Mouse (Mus musculus) embryonic facial prominence, embryonic 10.5 days (tissue): ENCODE results near the gene Zfp239. TPM values are rescaled to one million over a fixed set of nuclear protein-coding genes. Genes with fewer than 3 reads are reported as not detected.
"Not testable (repeated sequence)": the region's sequence is repeated elsewhere in the genome, so short reads cannot be mapped to it uniquely, and the experiment has no call there.

Source experiments
- DNase-seq: peaks from one replicate; pipeline ENCODE4 v3.0.0-alpha.2; 2017; ENCODE audit warnings: low spot score
- H3K27ac ChIP-seq: fragments of 300-500 bp; sonication (generic); replicated peaks from 2 replicates; pipeline ENCODE4 v1.5.1; 2016; ENCODE audit warnings: mild to moderate bottlenecking
- H3K27me3 ChIP-seq: fragments of 300-500 bp; sonication (generic); replicated peaks from 2 replicates; pipeline ENCODE4 v1.6.1; 2016; ENCODE audit warnings: low read depth, mild to moderate bottlenecking; ENCODE audit not compliant: poor library complexity, severe bottlenecking
- H3K36me3 ChIP-seq: fragments of 300-500 bp; sonication (generic); replicated peaks from 2 replicates; pipeline ENCODE4 v1.6.1; 2016; ENCODE audit warnings: mild to moderate bottlenecking, moderate library complexity
- H3K4me1 ChIP-seq: fragments of 300-500 bp; sonication (generic); 2 replicates; pipeline ENCODE4 v1.6.1; 2016
- H3K4me3 ChIP-seq: fragments of 300-500 bp; sonication (generic); 2 replicates; pipeline ENCODE4 v1.5.1; 2016; ENCODE audit warnings: mild to moderate bottlenecking, moderate library complexity
- H3K9me3 ChIP-seq: fragments of 300-500 bp; sonication (generic); 2 replicates; pipeline ENCODE4 v1.6.1; 2016; ENCODE audit warnings: mild to moderate bottlenecking
- WGBS: fragments of 180-500 bp; shearing (Covaris S2); methylation state at CpG from one replicate; pipeline ENCODE4 v1.1.7; 2016; 5-methylcytosine and 5-hydroxymethylcytosine counted together
- polyA plus RNA-seq: library from polyadenylated mRNA; unstranded; fragments of >200 nt; fragmentation: Nextera tagmentation; extraction: Ambion mirVana; gene quantifications from 2 replicates; pipeline ENCODE4 v1.2.1, GENCODE M21; 2016

Zfp239 gene
- polyA plus RNA-seq, 1 experiment from 2014 or later: 13.1 TPM

DNA sequence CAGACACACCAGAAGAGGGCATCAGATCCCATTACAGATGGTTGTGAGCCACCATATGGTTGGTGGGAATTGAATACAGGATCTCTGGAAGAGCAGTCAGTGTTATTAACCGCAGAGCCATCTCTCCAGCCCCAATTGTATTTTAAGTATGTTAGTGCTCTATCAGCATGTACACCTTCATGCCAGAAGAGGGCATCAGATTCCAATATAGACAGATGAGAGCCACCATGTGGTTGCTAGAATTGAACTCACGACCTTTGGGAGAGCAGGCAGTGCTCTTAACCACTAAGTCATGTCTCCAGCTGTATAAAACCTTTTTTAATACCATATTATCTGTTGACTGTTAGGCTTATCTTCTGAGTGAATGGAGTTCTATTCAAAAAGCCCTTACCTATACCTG, 10.2 kb upstream of the Zfp239 start:
- Histone ChIP-seq H3K9me3 (no peaks in the 10 kb centered on the region), H3K4me3 (no peak overlapping the region), H3K4me1 (no peaks in the 10 kb centered on the region), H3K27me3 (no peaks in the 10 kb centered on the region), H3K27ac (no peak overlapping the region), H3K36me3 (peaks cover 33% of the 10 kb centered on the region)
- DNase-seq: no peak
- 60% methylated on average over 2 of the region's 2 CpGs for WGBS

DNA sequence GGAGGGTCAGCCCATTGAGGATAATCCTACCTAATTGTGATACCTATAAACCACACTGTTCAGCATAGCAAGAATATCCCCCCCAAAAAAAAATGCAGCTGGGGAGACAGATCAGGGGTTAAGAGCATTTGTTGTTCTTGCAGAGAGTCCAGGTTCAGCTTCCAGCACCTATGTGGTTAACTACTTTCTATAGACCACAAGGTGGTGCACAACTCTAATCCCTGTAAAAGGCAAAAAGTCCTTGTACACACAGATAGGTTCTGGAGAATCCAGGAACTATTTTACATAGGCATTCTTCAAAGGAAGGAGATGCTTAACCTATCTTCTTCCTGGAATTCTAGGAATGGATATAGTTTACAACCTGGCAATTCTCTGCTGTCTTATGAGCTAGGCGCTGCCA, 3.9 kb upstream of the Zfp239 start:
- 84% methylated on average over 1 of the region's 1 CpGs for WGBS
- Histone ChIP-seq H3K9me3 (no peaks in the 10 kb centered on the region), H3K4me1 (no peaks in the 10 kb centered on the region), H3K27ac (no peak overlapping the region), H3K36me3 (no peaks in the 10 kb centered on the region), H3K4me3 (no peak overlapping the region), H3K27me3 (no peaks in the 10 kb centered on the region)
- DNase-seq: no peak

GRCm38 (mm10) chr6:117862465-117862864, 565 bp downstream of the Zfp239 start:
- H3K27me3 ChIP-seq: no peaks in the 10 kb centered on the region
- H3K4me3 ChIP-seq: peak overlapping the region; percentile 72
- DNase-seq: no peak
- H3K27ac ChIP-seq: peak overlapping the region; percentile 82; the same call in 1 of the 2 replicates
- WGBS: 75% methylated on average over 8 of the region's 8 CpGs
- H3K9me3 ChIP-seq: no peaks in the 10 kb centered on the region
- H3K4me1 ChIP-seq: peaks cover 6% of the 10 kb centered on the region
- no peaks in the 10 kb centered on the region; the same call in 1 of the 2 replicates for H3K36me3 ChIP-seq

- 3% methylated on average over 26 of the region's 26 CpGs for WGBS
- Histone ChIP-seq H3K4me1 (peaks cover 6% of the 10 kb centered on the region), H3K9me3 (no peaks in the 10 kb centered on the region), H3K27me3 (no peaks in the 10 kb centered on the region), H3K4me3 (peak overlapping the region; percentile 72), H3K27ac (peak overlapping the region; percentile 82), H3K36me3 (no peaks in the 10 kb centered on the region; the same call in 1 of the 2 replicates)
- peak; percentile 79 for DNase-seq
Measured at GRCm38 (mm10) chr6:117862899-117863620, 1.2 kb downstream of the Zfp239 start.

GRCm38 (mm10) chr6:117863751-117864150, 1.9 kb downstream of the Zfp239 start:
- Histone ChIP-seq H3K9me3 (no peaks in the 10 kb centered on the region), H3K27ac (0 out of 2 replicates have a peak overlapping the region, but pooled peaks have one; percentile 82), H3K27me3 (no peaks in the 10 kb centered on the region), H3K36me3 (no peaks in the 10 kb centered on the region; the same call in 1 of the 2 replicates), H3K4me1 (peaks cover 6% of the 10 kb centered on the region), H3K4me3 (peak overlapping the region; percentile 72)
- no peak for DNase-seq
- 93% methylated on average over 8 of the region's 8 CpGs for WGBS

DNA sequence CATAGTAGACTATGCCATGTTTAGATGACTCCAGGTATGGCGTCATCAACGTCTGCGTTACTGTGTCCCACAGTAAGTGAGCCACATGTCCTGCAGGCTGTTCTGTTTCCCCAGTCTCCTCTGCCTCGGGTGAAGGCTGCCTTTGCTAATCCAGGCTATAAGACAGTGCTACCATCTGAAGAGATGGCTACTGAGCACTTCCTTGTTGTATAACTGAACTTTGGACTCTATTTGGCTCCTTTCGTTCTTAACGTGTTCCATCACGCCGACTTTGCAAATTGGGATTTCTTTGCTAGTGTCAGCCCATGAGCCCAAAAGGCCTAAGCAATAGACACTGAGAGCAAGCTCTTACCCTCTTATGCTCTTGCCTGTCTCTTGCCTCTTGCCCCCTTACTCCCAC, 6.3 kb downstream of the Zfp239 start:
- 93% methylated on average over 8 of the region's 8 CpGs for WGBS
- H3K4me1 ChIP-seq: peaks cover 4% of the 10 kb centered on the region

GRCm38 (mm10) chr6:117871034-117871433, 9.1 kb downstream of the Zfp239 start:
- no peaks in the 10 kb centered on the region for H3K9me3 ChIP-seq
- WGBS: 83% methylated on average over 14 of the region's 14 CpGs
- DNase-seq: no peak
- no peaks in the 10 kb centered on the region for H3K27me3 ChIP-seq
- no peaks in the 10 kb centered on the region for H3K4me1 ChIP-seq
- no peak overlapping the region for H3K4me3 ChIP-seq
- no peak overlapping the region for H3K27ac ChIP-seq
- peaks cover 19% of the 10 kb centered on the region for H3K36me3 ChIP-seq

More for the DNA sequence above, 6.3 kb downstream of the Zfp239 start:
- Histone ChIP-seq H3K27me3 (no peaks in the 10 kb centered on the region), H3K9me3 (no peaks in the 10 kb centered on the region), H3K36me3 (peaks cover 19% of the 10 kb centered on the region), H3K27ac (no peak overlapping the region), H3K4me3 (no peak overlapping the region)
- no peak for DNase-seq

GRCm38 (mm10) chr6:117873450-117873849, 11.6 kb downstream of the Zfp239 start:
- H3K36me3 ChIP-seq: peaks cover 19% of the 10 kb centered on the region
- DNase-seq, H3K9me3 ChIP-seq, H3K27me3 ChIP-seq, H3K4me1 ChIP-seq, H3K27ac ChIP-seq, H3K4me3 ChIP-seq: not testable (repeated sequence)
- 86% methylated on average over 7 of the region's 7 CpGs for WGBS

GRCm38 (mm10) chr6:117874621-117875281, 12.9 kb downstream of the Zfp239 start:
- H3K4me3 ChIP-seq: no peak overlapping the region
- no peaks in the 10 kb centered on the region for H3K4me1 ChIP-seq
- 87% methylated on average over 3 of the region's 3 CpGs for WGBS
- DNase-seq: no peak
- no peak overlapping the region for H3K27ac ChIP-seq
- peaks cover 19% of the 10 kb centered on the region for H3K36me3 ChIP-seq
- H3K9me3 ChIP-seq: no peaks in the 10 kb centered on the region
- no peaks in the 10 kb centered on the region for H3K27me3 ChIP-seq

DNA sequence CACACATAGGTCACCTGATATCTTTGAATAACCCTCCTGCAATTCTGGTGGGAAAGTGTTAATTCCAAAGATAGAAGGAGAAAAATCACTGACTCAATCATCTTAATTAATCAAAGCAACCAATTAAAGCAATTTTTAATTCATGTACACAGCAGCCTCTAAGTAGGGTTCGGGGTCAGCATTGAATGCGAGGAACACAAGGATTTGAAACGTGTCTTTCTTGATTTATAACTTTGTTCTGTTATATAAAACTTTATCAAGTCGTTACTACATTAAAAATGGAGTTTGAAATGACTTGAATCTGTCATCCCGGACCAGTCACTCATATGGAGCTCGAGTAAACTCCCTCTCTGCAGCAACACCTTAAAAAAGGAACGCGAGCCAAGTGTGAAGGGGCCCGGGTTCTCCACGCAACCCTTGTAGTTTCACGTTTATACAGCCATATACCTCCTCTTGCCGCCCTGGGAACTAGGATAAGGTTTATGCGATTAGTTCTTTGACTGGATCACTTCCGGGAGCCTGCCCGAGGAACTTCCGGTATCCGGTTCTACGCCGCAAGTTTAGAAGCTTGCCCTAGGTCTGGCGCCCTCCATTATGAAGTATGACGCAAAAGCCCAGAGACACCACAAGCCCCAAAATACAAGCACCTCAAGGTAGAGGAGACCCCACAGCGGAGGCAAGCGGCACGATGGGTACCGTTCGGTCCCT, 17.0 kb downstream of the Zfp239 start:
- Histone ChIP-seq H3K27ac (peak overlapping the region; percentile 98), H3K27me3 (no peaks in the 10 kb centered on the region), H3K9me3 (no peaks in the 10 kb centered on the region), H3K4me1 (peaks cover 13% of the 10 kb centered on the region), H3K4me3 (peak overlapping the region; percentile 65), H3K36me3 (no peaks in the 10 kb centered on the region)
- WGBS: 13% methylated on average over 26 of the region's 26 CpGs
- peak; percentile 90 for DNase-seq

DNA sequence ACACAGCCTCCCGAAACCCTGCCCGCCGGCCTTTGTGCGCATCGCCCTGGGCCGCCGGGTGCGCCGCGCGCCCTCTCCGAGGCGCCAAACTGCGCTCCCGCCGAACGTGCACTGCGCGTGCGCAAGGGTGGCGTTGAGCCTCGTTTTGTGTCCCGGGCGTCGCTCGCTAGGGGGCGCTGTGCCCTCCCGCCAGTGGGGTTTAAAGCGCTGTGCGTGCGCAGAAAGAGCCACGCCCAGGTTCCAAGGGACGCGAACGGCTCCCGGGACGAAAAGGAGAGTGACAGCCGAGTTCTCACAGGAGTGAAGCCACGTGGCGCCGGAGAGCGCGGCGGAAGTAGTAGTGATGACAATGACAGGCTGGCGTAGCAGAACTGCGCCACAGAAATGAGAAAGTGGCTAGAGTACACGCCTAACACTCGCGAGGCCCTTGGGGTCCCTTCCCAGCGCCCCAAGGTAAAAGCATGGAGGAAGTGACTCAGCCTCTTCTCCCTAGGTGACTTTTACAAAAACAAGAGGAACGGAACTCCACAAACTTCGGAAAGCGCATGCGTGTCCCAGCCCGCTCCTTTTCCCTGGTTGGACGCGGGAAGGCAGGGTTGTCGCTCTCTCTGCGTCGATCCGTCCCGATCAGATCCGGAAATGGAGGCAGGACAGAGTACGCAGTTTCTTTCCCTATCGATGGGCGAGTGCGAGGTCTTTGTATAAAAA, 17.7 kb downstream of the Zfp239 start:
- Histone ChIP-seq H3K27me3 (no peaks in the 10 kb centered on the region), H3K4me1 (peaks cover 13% of the 10 kb centered on the region), H3K4me3 (peak overlapping the region; percentile 65), H3K27ac (peak overlapping the region; percentile 98), H3K36me3 (no peaks in the 10 kb centered on the region), H3K9me3 (no peaks in the 10 kb centered on the region)
- peak; percentile 99 for DNase-seq
- under 1% methylated on average over 67 of the region's 67 CpGs for WGBS

DNA sequence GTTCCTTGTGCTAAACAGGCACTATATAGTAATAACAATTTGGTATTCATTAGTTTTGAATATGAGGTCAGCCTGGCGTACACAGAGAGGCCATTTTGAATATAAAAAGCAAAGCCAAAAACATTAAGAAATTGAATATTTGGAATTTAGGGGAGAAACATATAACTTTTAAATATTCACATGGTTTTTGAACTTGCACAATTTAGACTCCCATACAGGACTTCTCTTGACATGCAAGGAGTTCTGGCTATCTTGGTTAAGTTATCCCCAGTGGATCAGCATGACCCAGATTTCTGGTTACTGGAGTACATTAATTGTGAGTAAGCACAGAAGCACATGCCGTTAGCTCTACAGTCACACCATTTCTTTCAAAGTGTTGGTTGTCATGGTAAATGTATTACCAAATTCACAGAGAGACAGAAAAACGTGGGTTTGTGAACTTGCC, 18.5 kb downstream of the Zfp239 start:
- H3K36me3 ChIP-seq: no peaks in the 10 kb centered on the region
- H3K9me3 ChIP-seq: no peaks in the 10 kb centered on the region
- peak overlapping the region; percentile 98 for H3K27ac ChIP-seq
- H3K27me3 ChIP-seq: no peaks in the 10 kb centered on the region
- 60% methylated on average over 3 of the region's 3 CpGs for WGBS
- peak overlapping the region; percentile 65 for H3K4me3 ChIP-seq
- no peak for DNase-seq
- peaks cover 13% of the 10 kb centered on the region for H3K4me1 ChIP-seq
